Mouse (Mus musculus) retina, postnatal 1 day (tissue): Measurements from ENCODE around the gene Dusp19.

Source experiments
- DNase-seq: peaks from one replicate; pipeline ENCODE4 v3.0.0-alpha.2; 2012

Dusp19 gene

DNA sequence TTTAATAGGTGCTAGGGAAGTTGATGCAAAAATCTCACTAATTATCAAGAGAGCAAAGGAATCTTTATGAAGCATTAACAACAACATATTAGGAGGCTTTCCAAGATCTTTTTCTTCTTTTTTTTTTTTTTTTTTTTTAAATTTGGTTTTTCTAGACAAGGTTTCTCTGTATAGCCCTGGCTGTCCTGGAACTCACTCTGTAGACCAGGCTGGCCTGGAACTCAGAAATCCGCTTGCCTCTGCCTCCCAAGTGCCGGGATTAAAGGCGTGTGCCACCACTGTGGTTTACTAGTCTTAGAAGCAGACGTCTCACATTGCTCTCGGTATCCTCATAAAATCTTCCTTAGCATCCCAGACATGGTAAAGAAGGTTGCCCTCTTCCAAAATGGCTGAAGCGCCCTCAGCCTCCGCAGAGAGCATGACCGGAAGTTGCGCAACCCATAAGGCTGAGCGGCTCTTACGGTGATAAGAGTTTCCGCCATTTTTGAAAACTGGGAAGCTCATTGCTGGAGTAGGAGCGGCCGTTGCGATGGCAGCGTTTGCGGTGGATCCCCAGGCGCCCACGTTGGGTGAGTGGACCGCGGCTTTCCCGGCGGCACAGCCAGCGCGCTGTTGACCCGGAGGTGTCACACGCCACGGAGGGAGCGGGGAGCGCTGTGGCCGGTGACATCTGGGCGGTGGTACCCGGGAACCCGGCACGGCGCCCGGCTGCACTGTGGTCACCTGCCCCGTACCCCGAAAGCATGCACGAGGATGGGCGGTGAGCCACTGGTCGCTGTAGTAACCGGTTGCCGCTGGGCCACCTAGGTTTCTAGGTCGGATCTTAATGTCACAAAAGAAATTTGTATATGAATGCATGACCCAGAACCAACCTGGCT lies 21.8 kb downstream of the Dusp19 start:
- peak; percentile 95 for DNase-seq

DNA sequence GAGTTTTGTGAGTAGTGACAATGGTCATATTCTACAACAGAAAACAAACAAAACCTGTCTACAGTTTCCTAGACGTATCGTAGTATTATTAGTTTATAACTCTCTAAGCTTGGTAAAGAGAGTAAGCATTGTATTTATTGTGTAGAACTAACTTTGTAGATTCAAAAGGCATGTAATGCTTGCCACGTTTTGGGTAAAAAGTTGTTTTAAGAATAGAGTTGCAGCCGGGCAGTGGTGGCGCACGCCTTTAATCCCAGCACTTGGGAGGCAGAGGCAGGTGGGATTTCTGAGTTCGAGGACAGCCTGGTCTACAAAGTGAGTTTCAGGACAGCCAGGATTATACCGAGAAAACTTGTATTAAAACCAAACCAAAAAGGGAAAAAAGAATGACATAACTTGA lies 22.6 kb downstream of the Dusp19 start:
- no peak for DNase-seq

DNA sequence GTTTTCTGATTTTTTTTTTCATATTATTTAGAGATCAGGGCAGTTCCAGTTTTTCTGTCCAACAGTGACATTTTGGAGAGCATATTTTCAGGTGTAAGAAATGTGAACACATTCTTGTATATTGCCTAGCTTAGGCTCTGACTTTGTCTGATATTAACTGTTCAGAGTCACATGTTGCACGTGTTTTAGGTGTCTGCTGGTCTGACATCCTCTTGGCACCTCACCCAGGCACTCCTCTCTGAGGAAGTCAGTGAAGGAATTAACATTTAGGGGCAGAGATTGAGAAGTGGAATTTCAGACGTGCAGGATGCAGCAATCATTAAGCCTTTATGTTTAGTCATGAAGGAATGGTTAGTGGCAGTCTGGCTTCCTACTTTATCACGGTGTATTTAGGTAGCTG lies 23.0 kb downstream of the Dusp19 start:
- no peak for DNase-seq

DNA sequence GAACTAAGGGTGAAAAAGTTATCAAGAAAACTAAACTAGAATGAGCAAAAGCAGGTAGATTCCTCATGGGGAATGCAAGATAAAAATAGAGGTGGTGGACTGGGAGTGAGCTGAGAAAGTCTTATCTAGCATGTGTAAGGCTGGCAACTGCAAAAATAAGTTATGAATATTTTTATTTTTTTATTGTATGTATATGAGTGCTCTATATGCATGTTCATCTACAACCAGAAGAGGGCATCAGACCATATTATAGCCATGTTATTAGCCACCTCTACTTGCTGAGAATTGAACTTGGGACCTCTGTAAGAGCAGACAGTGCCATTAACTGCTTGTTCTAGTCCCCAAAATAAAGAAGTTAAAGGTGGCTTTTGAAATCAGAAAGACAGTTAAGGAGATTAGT lies 44.6 kb downstream of the Dusp19 start:
- no peak for DNase-seq

DNA sequence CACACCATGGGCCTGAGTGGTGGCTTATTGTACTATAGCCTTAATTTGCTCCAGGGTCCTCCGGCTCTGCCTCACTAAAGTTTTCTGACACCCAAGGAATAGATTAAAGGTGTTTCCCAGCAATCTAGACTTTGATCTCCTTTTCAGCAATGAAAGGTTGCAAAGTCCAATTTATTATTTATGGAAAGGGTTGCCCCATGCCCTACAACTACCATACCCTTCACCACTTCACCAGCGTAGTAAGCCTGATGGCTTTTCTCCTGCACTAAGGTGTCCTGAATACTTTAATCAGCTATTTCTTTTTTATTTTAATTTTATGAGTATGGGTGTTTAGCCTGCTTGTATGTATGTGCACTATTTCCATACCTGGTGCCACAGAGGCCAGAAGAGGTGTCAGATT lies 45.8 kb downstream of the Dusp19 start:
- DNase-seq = no peak

DNA sequence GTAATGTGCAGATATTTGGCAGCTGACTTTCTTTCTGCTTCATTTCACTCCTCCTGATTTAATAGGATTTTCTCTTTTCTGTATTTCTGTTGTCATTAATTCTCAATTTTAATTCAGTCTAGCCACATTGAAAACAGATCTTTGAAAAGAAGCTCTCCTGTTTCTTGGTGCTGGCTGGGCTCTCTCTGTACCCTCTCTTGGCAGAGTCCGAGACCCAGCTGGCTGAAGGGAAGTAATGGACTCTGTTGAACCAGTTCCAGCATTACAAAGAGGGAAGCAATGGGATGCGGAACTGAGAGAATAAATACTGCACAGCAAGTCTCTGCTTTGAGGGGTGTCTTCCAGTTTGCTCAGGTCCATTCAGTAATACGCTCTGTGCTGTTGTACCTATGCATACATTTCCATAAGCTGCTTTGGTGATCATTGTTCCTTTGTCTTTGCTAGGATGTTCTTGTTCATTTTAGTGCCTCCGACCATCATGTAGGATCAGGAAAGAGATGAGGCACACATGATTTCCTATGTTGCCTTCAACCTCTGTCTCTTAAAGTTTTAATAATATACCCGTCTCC lies 50.6 kb downstream of the Dusp19 start:
- no peak for DNase-seq

DNA sequence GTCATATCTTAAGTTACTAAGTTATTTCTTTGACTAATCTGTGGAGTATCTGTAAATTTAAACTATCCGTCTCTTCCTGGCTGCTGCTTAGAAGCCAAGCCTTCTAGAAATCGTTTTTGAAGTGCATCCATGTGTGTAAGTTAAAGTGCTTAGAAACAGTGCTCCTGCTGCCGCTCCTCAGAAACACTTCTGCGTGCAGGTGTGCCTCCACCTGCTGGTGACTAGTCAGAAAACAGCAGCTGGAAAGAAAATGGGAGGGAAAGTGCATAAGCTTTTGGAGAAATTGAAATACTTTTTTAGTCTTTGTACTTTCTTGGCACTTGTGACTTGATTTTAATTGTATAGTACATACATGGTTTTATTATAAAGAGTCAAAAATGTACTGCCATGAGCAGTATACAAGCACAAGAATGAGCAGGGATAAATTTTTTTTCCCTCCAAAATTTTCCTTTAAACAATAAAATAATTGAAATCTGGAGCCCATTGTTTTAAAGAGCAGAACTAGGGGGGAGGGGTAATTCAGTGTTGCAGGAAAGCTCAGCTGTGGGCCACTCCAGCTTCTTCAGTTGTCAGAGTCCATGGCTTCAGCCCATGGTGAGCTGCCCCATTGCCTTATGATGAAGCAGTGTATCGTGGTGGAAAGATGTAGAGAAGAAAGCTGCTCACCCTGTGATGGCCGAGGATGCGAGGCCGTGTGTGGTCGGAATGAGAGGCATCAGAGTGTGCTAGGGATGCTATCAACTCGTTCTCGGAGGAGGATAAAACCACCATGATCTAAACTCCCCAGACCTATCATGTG lies 53.2 kb downstream of the Dusp19 start:
- DNase-seq = no peak

DNA sequence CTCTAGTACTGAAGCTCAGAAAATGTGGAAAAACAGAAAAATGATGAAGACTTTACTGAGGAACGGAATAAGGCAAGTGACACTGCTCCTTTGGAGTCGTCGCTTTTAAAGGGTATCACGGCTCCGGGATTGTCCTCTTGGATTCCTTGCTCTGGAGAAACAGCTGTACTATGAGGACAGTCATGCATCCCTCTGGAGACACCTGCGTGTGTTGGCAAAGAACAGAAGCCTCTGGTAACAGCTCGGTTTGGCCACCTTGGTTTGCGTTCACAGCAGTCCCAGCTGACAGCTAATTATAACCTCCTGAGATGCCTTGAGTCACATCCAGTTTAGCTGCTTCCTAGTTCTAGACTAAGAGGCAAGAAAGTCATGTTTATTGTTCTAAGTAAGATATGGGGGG lies 62.0 kb downstream of the Dusp19 start:
- DNase-seq = no peak
